Mouse (Mus musculus): ENCODE measurements around the gene Car12. TPM values are rescaled to one million over a fixed set of nuclear protein-coding genes. Genes with fewer than 3 reads are reported as not detected.
"Not testable (repeated sequence)": the region's sequence is repeated elsewhere in the genome, so short reads cannot be mapped to it uniquely, and the experiment has no call there.

Gene Car12
- polyA plus RNA-seq, 1 experiment: not detected

GRCm38 (mm10) chr9:66744531-66744930 is 31.0 kb downstream of the Car12 start:
- TF ChIP-seq POLR2A (IDR thresholded peaks at IDR 0.05; ENCODE audit: borderline replicate concordance, low read depth, low read length): no peak
- TF ChIP-seq CTCF (IDR thresholded peaks at IDR 0.05; ENCODE audit: low read depth, low read length): no peak
- H3K27ac ChIP-seq (ENCODE audit: insufficient read depth, low read depth, low read length): no peak overlapping the region
- no peak overlapping the region for H3K4me3 ChIP-seq (ENCODE audit: insufficient read depth, low read length)
- no peaks in the 10 kb centered on the region for H3K4me1 ChIP-seq (ENCODE audit: control insufficient read depth, insufficient read depth, low read length)

- no peak overlapping the region for H3K27ac ChIP-seq (ENCODE audit: insufficient read depth, low read depth, low read length)
- no peak overlapping the region for H3K4me3 ChIP-seq (ENCODE audit: insufficient read depth, low read length)
- TF ChIP-seq POLR2A (IDR thresholded peaks at IDR 0.05; ENCODE audit: borderline replicate concordance, low read depth, low read length) (no peak), CTCF (IDR thresholded peaks at IDR 0.05; ENCODE audit: low read depth, low read length) (no peak)
- no peaks in the 10 kb centered on the region for H3K4me1 ChIP-seq (ENCODE audit: control insufficient read depth, insufficient read depth, low read length)
Measured at GRCm38 (mm10) chr9:66748390-66748789, 34.9 kb downstream of the Car12 start.

- H3K4me3 ChIP-seq (ENCODE audit: insufficient read depth, low read length): no peak overlapping the region
- TF ChIP-seq CTCF (IDR thresholded peaks at IDR 0.05; ENCODE audit: low read depth, low read length) (no peak), POLR2A (IDR thresholded peaks at IDR 0.05; ENCODE audit: borderline replicate concordance, low read depth, low read length) (no peak)
- H3K27ac ChIP-seq (ENCODE audit: insufficient read depth, low read depth, low read length): no peak overlapping the region
- no peaks in the 10 kb centered on the region for H3K4me1 ChIP-seq (ENCODE audit: control insufficient read depth, insufficient read depth, low read length)
Measured at GRCm38 (mm10) chr9:66752849-66753248, 39.4 kb downstream of the Car12 start.

- H3K4me1 ChIP-seq (ENCODE audit: control insufficient read depth, insufficient read depth, low read length): no peaks in the 10 kb centered on the region
- TF ChIP-seq CTCF (IDR thresholded peaks at IDR 0.05; ENCODE audit: low read depth, low read length) (no peak), POLR2A (IDR thresholded peaks at IDR 0.05; ENCODE audit: borderline replicate concordance, low read depth, low read length) (no peak)
- H3K4me3 ChIP-seq (ENCODE audit: insufficient read depth, low read length): no peak overlapping the region
- no peak overlapping the region for H3K27ac ChIP-seq (ENCODE audit: insufficient read depth, low read depth, low read length)
Measured at GRCm38 (mm10) chr9:66760991-66761390, 47.5 kb downstream of the Car12 start.

DNA sequence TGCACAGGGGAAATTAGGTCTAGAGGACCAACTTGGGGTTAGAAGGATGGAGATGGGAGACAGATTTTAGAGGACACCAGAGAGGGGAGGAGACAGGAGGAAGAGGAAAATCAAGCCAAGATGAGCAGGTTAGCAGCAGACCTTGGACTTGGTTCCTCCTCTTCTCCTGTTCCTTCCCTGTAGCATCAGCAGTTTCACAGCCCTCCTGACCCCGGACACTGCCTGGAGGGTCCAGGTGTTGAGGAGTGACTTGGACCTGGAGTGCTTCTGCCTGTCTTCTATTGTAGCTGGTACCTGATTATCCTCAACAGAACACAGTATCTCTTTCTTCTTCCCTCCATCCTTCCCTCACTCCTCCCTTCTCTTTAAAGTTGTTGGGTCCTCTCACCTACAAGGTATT is 55.2 kb downstream of the Car12 start:
- no peak overlapping the region for H3K27ac ChIP-seq (ENCODE audit: insufficient read depth, low read depth, low read length)
- no peaks in the 10 kb centered on the region for H3K4me1 ChIP-seq (ENCODE audit: control insufficient read depth, insufficient read depth, low read length)
- TF ChIP-seq POLR2A (IDR thresholded peaks at IDR 0.05; ENCODE audit: borderline replicate concordance, low read depth, low read length) (no peak), CTCF (IDR thresholded peaks at IDR 0.05; ENCODE audit: low read depth, low read length) (no peak)
- H3K4me3 ChIP-seq (ENCODE audit: insufficient read depth, low read length): no peak overlapping the region

- Histone ChIP-seq H3K4me3 (ENCODE audit: insufficient read depth, low read length) (no peak overlapping the region), H3K4me1 (ENCODE audit: control insufficient read depth, insufficient read depth, low read length) (no peaks in the 10 kb centered on the region), H3K27ac (ENCODE audit: insufficient read depth, low read depth, low read length) (no peak overlapping the region)
- TF ChIP-seq POLR2A (IDR thresholded peaks at IDR 0.05; ENCODE audit: borderline replicate concordance, low read depth, low read length) (no peak), CTCF (IDR thresholded peaks at IDR 0.05; ENCODE audit: low read depth, low read length) (no peak)
Measured at GRCm38 (mm10) chr9:66769275-66769674, 55.8 kb downstream of the Car12 start.

GRCm38 (mm10) chr9:66770701-66771100 is 57.2 kb downstream of the Car12 start:
- Histone ChIP-seq H3K4me1 (ENCODE audit: control insufficient read depth, insufficient read depth, low read length) (no peaks in the 10 kb centered on the region), H3K4me3 (ENCODE audit: insufficient read depth, low read length) (no peak overlapping the region), H3K27ac (ENCODE audit: insufficient read depth, low read depth, low read length) (no peak overlapping the region)
- no peak for TF ChIP-seq POLR2A (IDR thresholded peaks at IDR 0.05; ENCODE audit: borderline replicate concordance, low read depth, low read length)
- no peak for TF ChIP-seq CTCF (IDR thresholded peaks at IDR 0.05; ENCODE audit: low read depth, low read length)

DNA sequence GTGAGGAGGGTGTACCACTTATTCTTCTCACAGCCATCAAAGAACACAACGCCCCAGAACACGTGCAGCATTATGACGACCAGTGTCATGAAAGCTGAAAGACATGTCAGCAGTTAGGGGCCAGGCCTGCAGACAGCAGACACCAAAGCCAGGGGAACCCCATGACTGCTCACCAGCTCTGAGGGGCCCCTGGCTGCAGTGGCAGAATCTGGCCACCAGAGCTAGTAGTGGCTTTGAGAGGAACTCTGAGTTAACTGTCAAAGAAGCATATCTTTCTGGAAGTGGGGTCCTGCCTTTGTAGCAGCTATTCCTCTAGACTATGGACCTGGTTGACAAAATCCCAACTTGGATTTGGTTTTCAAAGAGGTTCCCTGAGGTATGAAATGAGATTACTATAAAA is 71.1 kb downstream of the Car12 start:
- H3K4me1 ChIP-seq (ENCODE audit: control insufficient read depth, insufficient read depth, low read length); H3K4me3 ChIP-seq (ENCODE audit: insufficient read depth, low read length); H3K27ac ChIP-seq (ENCODE audit: insufficient read depth, low read depth, low read length): not testable (repeated sequence)

- peaks cover 8% of the 10 kb centered on the region for H3K4me1 ChIP-seq (ENCODE audit: control insufficient read depth, insufficient read depth, low read length)
- H3K4me3 ChIP-seq (ENCODE audit: insufficient read depth, low read length): no peak overlapping the region
- TF ChIP-seq POLR2A (IDR thresholded peaks at IDR 0.05; ENCODE audit: borderline replicate concordance, low read depth, low read length) (no peak), CTCF (IDR thresholded peaks at IDR 0.05; ENCODE audit: low read depth, low read length) (no peak)
- H3K27ac ChIP-seq (ENCODE audit: insufficient read depth, low read depth, low read length): no peak overlapping the region
Measured at GRCm38 (mm10) chr9:66787821-66788220, 74.3 kb downstream of the Car12 start.

- TF ChIP-seq POLR2A (IDR thresholded peaks at IDR 0.05; ENCODE audit: borderline replicate concordance, low read depth, low read length) (no peak), CTCF (IDR thresholded peaks at IDR 0.05; ENCODE audit: low read depth, low read length) (no peak)
- no peak overlapping the region for H3K27ac ChIP-seq (ENCODE audit: insufficient read depth, low read depth, low read length)
- peaks cover 9% of the 10 kb centered on the region for H3K4me1 ChIP-seq (ENCODE audit: control insufficient read depth, insufficient read depth, low read length)
- H3K4me3 ChIP-seq (ENCODE audit: insufficient read depth, low read length): peak overlapping the region; percentile 75
Measured at GRCm38 (mm10) chr9:66794629-66795463, 81.4 kb downstream of the Car12 start.

Measured in bone marrow macrophage, adult 2 months (primary cell).